Mouse (Mus musculus) heart, embryonic 11.5 days (tissue): ENCODE measurements at regions not wholly inside any gene's neighbourhood (a gene's known extent, or its start where the extent isn't known, plus 50 kb on each side); places are given as distances from the start of the nearest gene placed in this dataset.

ENCODE experiments used
- ATAC-seq: fragments of 200-750 bp; cut with Nextera tagmentation; replicated peaks from 2 replicates; pipeline ENCODE4 v1.8.0; 2017; ENCODE audit warnings: moderate library complexity; ENCODE audit not compliant: insufficient number of reproducible peaks, low FRiP score, low TSS enrichment
- H3K27ac ChIP-seq: fragments of 300-500 bp; sonication (generic); 2 replicates; pipeline ENCODE4 v1.5.1; 2014; ENCODE audit warnings: mild to moderate bottlenecking, low read depth, low read length
- H3K27me3 ChIP-seq: fragments of 300-500 bp; sonication (generic); 2 replicates; pipeline ENCODE4 v1.6.1; 2014; ENCODE audit warnings: mild to moderate bottlenecking, low read length, mixed read lengths; ENCODE audit not compliant: control insufficient read depth, insufficient read depth
- H3K36me3 ChIP-seq: fragments of 300-500 bp; sonication (generic); 2 replicates; pipeline ENCODE4 v1.6.1; 2014; ENCODE audit warnings: mild to moderate bottlenecking, low read length, moderate library complexity, mixed read lengths; ENCODE audit not compliant: control insufficient read depth, insufficient read depth
- H3K4me1 ChIP-seq: fragments of 300-500 bp; sonication (generic); 2 replicates; pipeline ENCODE4 v1.6.1; 2014; ENCODE audit warnings: low read length; ENCODE audit not compliant: control insufficient read depth, insufficient read depth
- H3K4me2 ChIP-seq: fragments of 300-500 bp; sonication (generic); 2 replicates; pipeline ENCODE4 v1.6.1; 2014; ENCODE audit warnings: mild to moderate bottlenecking, moderate library complexity
- H3K4me3 ChIP-seq: fragments of 300-500 bp; sonication (generic); 2 replicates; pipeline ENCODE4 v1.5.1; 2014; ENCODE audit warnings: low read depth, low read length
- H3K9ac ChIP-seq: fragments of 300-500 bp; sonication (generic); 2 replicates; pipeline ENCODE4 v1.6.1; 2014; ENCODE audit warnings: mild to moderate bottlenecking, low read depth, low read length, moderate library complexity
- H3K9me3 ChIP-seq: fragments of 300-500 bp; sonication (generic); replicated peaks from 2 replicates; pipeline ENCODE4 v1.6.1; 2016; ENCODE audit warnings: low read length; ENCODE audit not compliant: control insufficient read depth
- WGBS: fragments of 180-500 bp; shearing (Covaris S2); extraction: QIAGEN DNeasy Blood & Tissue Kit; methylation state at CpG from one replicate; pipeline ENCODE4 v1.1.7; 2014; ENCODE audit not compliant: insufficient replicate concordance; 5-methylcytosine and 5-hydroxymethylcytosine counted together

DNA sequence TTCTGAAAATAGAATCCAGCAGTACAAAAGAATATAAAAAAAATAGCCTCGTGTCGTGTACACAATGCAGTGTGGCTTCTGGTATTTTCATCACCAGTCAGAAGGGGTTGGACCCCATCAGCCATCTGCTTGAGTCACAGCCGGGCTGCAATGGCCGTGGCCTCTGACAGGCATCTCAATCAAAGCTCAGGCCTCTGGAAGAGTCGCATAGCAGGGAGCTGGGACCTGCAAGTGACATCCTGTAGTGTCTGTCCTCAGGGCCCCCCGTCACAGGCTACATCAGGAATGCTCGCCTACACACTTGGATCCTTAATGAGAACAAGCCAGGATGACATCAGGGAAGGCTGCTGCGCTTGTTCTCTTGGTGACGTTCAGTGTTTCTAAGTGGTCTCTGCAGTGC, 226.1 kb upstream of the Adra1b start:
- H3K9ac ChIP-seq: no peak overlapping the region
- 49% methylated on average over 9 of the region's 9 CpGs for WGBS

DNA sequence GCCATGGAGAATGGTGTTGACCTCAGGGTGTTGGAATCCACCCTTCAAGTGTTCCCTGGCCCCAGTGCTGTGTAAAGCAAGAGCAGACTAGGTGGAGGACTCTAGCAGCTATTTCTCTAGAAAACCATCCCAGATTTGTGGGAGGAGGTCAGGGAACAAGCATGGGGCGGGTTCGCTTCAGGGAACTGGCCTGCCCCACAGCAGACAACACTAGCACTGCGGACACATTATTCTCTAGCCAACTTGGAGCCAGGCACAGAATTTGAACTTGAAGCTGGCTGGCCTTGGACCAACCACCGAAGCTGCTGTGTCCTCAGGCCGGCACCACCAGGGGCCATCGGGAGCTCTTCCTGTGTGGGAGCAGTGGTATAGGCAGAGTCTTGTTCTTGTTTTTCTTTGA, 227.5 kb upstream of the Adra1b start:
- no peak overlapping the region for H3K9ac ChIP-seq
- no peak overlapping the region for H3K4me2 ChIP-seq
- no peak overlapping the region for H3K27ac ChIP-seq
- 84% methylated on average over 6 of the region's 6 CpGs for WGBS
- ATAC-seq: no peak
- no peaks in the 10 kb centered on the region for H3K27me3 ChIP-seq
- no peaks in the 10 kb centered on the region for H3K4me1 ChIP-seq
- H3K9me3 ChIP-seq: no peaks in the 10 kb centered on the region
- H3K4me3 ChIP-seq: no peak overlapping the region
- no peaks in the 10 kb centered on the region for H3K36me3 ChIP-seq

More for the DNA sequence above, 226.1 kb upstream of the Adra1b start:
- Histone ChIP-seq H3K4me3 (no peak overlapping the region), H3K4me1 (no peaks in the 10 kb centered on the region), H3K27ac (no peak overlapping the region), H3K36me3 (no peaks in the 10 kb centered on the region), H3K4me2 (no peak overlapping the region), H3K9me3 (no peaks in the 10 kb centered on the region), H3K27me3 (no peaks in the 10 kb centered on the region)
- no peak for ATAC-seq

DNA sequence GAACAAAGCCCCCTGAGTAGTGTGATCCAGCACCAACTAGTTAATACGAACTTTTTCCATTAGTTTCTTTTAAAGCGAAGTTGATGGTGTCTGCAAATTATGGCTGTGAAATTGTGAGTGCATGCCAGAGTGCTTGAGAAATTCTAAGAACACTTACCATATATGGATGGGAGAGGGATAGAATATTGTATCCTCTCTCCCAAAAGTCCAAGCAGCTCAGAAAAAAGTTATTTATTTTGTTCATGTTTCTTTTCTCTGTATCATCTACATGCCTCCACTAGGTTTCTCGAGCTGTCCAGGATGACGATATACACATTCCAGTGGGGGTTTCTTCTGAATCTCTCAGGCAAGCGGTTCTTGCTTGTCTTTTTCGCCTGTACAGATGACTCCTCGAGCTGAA, 232.2 kb upstream of the Adra1b start:
- H3K27ac ChIP-seq: no peak overlapping the region
- no peak overlapping the region for H3K9ac ChIP-seq
- H3K4me1 ChIP-seq: no peaks in the 10 kb centered on the region
- ATAC-seq: no peak
- no peak overlapping the region for H3K4me3 ChIP-seq
- H3K27me3 ChIP-seq: no peaks in the 10 kb centered on the region
- 71% methylated on average over 7 of the region's 7 CpGs for WGBS
- no peaks in the 10 kb centered on the region for H3K9me3 ChIP-seq
- no peaks in the 10 kb centered on the region for H3K36me3 ChIP-seq
- H3K4me2 ChIP-seq: no peak overlapping the region

DNA sequence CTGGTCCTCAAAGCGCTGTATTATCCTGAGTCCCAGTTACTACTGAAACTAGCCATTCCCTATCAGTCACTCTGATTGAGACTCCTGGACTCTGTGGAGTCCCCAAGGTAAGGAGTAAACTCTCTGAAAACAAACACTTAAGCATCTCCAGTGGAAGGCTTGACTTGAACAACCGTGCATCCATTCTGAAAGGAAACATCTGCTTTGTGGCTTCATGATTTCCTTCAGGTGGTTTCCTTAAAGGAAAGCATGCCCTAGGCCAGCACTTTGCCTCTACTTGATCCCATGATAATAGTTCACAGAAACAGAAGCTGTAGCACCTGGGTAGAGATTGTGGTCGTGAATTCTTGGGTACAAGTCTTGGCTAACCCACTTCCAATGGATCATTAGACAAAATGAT, 235.0 kb upstream of the Adra1b start:
- WGBS: 81% methylated on average over 3 of the region's 3 CpGs
- Histone ChIP-seq H3K9me3 (no peaks in the 10 kb centered on the region), H3K4me2 (no peak overlapping the region), H3K27ac (no peak overlapping the region), H3K4me1 (no peaks in the 10 kb centered on the region), H3K36me3 (no peaks in the 10 kb centered on the region), H3K4me3 (no peak overlapping the region), H3K27me3 (no peaks in the 10 kb centered on the region), H3K9ac (no peak overlapping the region)
- no peak for ATAC-seq

DNA sequence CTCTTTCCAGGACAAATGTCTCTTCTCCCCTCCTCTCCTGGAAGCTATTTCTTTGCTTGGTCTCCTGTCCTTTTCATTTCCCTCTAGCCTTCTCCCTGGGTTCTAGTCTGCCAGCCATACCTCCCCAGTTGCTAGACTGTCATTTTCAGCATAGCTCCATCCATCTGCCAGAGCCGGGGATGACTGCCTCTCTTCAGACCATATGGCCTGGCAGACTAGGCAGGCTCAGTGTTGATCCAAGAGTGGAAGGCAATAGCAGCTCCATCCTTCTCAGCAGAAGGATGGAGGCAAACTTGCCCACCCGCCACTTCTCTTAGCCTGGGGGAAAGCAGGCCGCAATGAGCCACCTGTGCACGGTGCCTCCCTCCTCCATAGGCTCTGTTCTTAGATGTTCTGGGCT, 242.0 kb upstream of the Adra1b start:
- H3K4me1 ChIP-seq: no peaks in the 10 kb centered on the region
- H3K36me3 ChIP-seq: no peaks in the 10 kb centered on the region
- H3K4me2 ChIP-seq: no peak overlapping the region
- no peak overlapping the region for H3K9ac ChIP-seq
- no peaks in the 10 kb centered on the region for H3K9me3 ChIP-seq
- no peaks in the 10 kb centered on the region for H3K27me3 ChIP-seq
- 83% methylated on average over 4 of the region's 4 CpGs for WGBS
- H3K27ac ChIP-seq: no peak overlapping the region
- no peak for ATAC-seq
- no peak overlapping the region for H3K4me3 ChIP-seq

DNA sequence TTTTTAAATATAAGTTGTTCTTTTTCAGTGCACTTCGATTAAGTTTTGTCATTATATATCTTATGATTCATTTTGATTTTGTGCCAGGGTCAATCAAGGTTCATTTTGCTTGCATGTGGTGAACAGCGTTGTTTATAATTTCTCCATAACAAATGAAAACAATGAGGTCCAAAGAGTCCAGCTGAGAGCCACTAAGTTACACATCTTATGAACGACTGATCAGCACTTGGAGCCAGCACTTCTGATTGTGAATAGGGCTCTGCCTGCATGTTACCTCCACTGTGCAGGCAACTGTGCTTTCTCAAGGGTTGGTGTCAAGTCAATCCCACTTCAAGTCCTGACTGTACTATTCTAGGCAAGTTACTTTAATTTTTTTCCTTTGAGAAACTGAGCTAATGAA, 243.5 kb upstream of the Adra1b start:
- H3K27ac ChIP-seq: no peak overlapping the region
- no peak overlapping the region for H3K4me2 ChIP-seq
- H3K27me3 ChIP-seq: no peaks in the 10 kb centered on the region
- no peak overlapping the region for H3K9ac ChIP-seq
- H3K4me3 ChIP-seq: no peak overlapping the region
- no peaks in the 10 kb centered on the region for H3K36me3 ChIP-seq
- no peaks in the 10 kb centered on the region for H3K4me1 ChIP-seq
- 70% methylated on average over 3 of the region's 3 CpGs for WGBS
- ATAC-seq: no peak
- no peaks in the 10 kb centered on the region for H3K9me3 ChIP-seq

DNA sequence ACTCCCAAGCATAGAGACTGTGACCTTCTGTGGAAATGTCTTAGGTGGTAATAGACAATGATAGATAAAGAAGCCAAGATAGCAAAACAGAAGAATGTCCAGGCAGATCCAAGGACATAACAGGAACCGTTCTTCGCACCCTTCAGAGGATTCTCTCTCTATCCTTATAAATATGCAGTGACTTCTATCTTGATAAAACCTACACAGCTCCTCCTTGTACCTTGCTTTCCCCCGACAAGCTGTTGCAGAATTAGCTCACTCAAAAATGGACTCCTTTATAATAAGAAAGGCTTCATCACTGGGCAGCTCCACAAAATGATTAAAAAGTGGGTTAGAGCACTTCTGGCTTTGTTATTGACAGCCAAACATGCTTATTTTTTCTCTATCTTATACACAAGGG, 245.4 kb upstream of the Adra1b start:
- WGBS: 78% methylated on average over 3 of the region's 3 CpGs
- Histone ChIP-seq H3K27me3 (no peaks in the 10 kb centered on the region), H3K4me3 (no peak overlapping the region), H3K9ac (no peak overlapping the region), H3K27ac (no peak overlapping the region), H3K4me2 (no peak overlapping the region), H3K4me1 (no peaks in the 10 kb centered on the region), H3K9me3 (no peaks in the 10 kb centered on the region), H3K36me3 (no peaks in the 10 kb centered on the region)
- ATAC-seq: no peak

DNA sequence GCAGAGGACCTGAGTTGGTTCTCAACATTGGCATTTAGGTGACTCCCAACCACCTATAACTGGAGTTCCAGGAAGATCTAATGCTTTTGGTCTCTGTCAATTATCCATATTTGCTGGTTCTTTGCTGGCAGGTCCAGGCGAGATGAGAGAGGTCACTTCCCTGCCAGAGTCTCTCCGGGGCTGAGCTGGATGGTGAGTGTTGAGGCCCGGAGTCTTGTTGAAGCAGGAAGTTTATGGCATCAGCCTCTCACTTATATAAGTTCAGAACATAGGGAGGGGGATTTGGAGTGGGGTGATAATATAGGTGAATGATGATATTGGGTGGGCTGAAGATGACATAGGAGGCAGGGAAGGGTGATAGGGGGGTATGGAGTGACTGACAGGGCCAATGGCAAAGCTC, 246.3 kb upstream of the Il12b start:
- WGBS: 82% methylated on average over 3 of the region's 3 CpGs
- Histone ChIP-seq H3K36me3 (no peaks in the 10 kb centered on the region), H3K27ac (no peak overlapping the region), H3K27me3 (no peaks in the 10 kb centered on the region), H3K4me2 (no peak overlapping the region), H3K9me3 (no peaks in the 10 kb centered on the region), H3K4me3 (no peak overlapping the region), H3K4me1 (peaks cover 10% of the 10 kb centered on the region), H3K9ac (no peak overlapping the region)
- no peak for ATAC-seq

DNA sequence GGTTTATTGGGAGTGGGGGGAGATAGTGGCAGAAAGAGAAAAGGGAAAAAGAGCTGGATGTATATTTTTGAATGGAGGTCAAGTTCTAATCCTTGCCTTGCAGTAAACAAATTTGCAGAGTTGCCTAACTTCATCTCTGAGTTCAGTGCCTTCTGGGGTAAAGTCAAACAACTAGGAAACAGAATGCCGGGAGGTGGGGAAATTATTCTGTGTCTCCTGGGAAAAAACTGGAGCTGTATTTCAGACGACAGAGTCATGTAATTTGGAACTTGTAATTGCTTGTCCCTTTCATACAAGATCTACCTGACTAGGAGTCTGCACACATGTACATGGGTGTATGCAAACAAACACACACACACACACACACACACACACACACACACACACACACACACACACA, 244.3 kb upstream of the Il12b start:
- H3K27me3 ChIP-seq: no peaks in the 10 kb centered on the region
- no peak for ATAC-seq
- H3K4me1 ChIP-seq: peaks cover 10% of the 10 kb centered on the region
- H3K9ac ChIP-seq: no peak overlapping the region
- H3K4me3 ChIP-seq: no peak overlapping the region
- H3K27ac ChIP-seq: no peak overlapping the region
- H3K36me3 ChIP-seq: no peaks in the 10 kb centered on the region
- no peaks in the 10 kb centered on the region for H3K9me3 ChIP-seq
- no peak overlapping the region for H3K4me2 ChIP-seq
- WGBS: 59% methylated on average over 2 of the region's 2 CpGs
